Mouse (Mus musculus): ENCODE measurements around the gene Cfap77.

DNA sequence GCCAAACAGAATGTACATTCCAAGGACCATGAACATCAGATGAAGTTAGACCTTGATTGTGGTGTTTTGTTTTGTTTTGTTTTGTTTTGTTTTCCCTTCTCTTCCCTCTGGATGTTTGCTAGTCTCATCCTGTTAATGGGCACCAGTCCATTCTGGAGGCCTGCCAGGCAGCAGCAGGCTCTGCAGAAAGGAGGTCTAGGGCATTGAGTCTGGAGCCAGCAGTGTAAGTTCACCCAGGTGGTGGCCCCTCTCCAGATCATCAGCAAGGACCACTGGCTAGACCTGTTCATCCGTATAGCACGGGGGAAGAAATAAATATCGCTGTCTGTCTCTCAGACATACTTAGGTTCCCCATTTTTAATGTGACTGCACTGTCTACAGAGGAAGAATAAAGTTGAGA is 173.6 kb downstream of the Cfap77 start:
- TF ChIP-seq CTCF (IDR thresholded peaks at IDR 0.05; ENCODE audit: low read depth, low read length) (no peak), POLR2AphosphoS5 (IDR thresholded peaks at IDR 0.05; ENCODE audit: insufficient replicate concordance, low read depth, low read length) (no peak), GATA1 (IDR thresholded peaks at IDR 0.05; ENCODE audit: borderline replicate concordance, low read length) (no peak)
